Mouse (Mus musculus): ENCODE measurements around the gene Orai2. TPM values are rescaled to one million over a fixed set of nuclear protein-coding genes. Genes with fewer than 3 reads are reported as not detected.
A peak's percentile ranks its signal among the peaks of the same experiment; 100 is the strongest.

Orai2 gene
- polyA plus RNA-seq, 1 experiment: 276 TPM

DNA sequence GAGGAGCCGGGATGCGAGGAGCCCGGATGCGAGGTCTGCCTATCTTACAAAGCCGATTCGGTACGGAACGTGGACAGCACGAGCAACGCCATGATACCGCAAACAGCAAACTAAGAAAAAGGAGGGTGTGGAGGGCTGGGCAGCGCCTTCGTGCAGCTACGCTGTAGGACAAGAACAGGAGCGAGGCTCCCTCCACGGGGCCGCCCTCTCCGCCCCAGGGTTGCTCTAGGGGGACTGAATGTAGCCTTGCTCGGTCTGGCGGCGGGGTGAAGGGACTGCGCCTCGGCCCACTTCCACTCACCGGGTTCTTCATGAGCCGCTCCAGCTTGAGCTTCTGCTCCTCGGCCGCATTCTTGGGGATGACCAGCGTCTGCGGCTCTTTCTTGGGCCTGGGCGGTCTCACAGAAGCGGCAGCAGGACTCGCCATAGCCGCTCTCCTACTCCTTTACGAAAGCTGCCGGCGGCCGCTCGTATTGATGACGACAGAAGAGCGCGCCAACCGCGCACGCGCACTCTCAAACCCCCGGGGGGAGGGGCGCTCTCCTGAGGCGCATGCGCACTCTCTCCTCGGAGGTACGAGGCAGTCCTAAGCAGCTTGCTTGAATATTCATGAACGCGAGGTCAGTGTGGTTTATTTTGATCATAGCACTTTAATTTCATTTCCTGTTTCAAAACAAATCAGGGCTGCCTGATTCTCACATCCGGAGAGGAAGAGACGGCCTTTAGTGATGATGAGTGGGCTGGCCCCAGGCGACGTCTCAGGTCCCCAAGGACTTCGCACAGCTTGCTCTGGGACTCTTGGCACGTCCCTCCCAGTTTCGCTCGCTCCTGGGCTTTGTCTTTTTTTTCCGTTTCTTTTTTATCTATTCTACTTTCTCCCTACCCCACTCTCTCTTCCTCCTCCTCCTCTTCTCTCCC is 28.2 kb upstream of the Orai2 start, which contains the start of gene Prkrip1:
Gene Prkrip1, minus strand, starts transcription at position 490 of the 918 bp plus-strand sequence.
- Histone ChIP-seq H3K36me3 (ENCODE audit: control insufficient read depth, insufficient read depth, low read length) (peaks cover 19% of the 10 kb centered on the region), H3K4me3 (ENCODE audit: control insufficient read depth, insufficient read depth, low read length) (peak within 1 kb of the TSS; percentile 82), H3K4me1 (replicated peaks; ENCODE audit: control insufficient read depth, insufficient read depth, low read length) (peaks cover 6% of the 10 kb centered on the region), H3K27me3 (ENCODE audit: control insufficient read depth, insufficient read depth, low read length) (no peaks in the 10 kb centered on the region), H3K27ac (ENCODE audit: control insufficient read depth, insufficient read depth, low read length) (0 out of 2 replicates have a peak within 1 kb of the TSS, but pooled peaks have one; percentile 8)
- WGBS: under 1% methylated on average over 62 of the region's 62 CpGs
- TF ChIP-seq CTCF (IDR thresholded peaks at IDR 0.05; ENCODE audit: borderline replicate concordance, control insufficient read depth, extremely low read depth, insufficient read depth, low read length, poor library complexity): no peak
- TF ChIP-seq POLR2A (IDR thresholded peaks at IDR 0.05; ENCODE audit: control insufficient read depth, extremely low read depth, insufficient read depth, low read length, poor library complexity): peak; percentile 45; the same call in 1 of the 2 replicates
- DNase-seq: peak; percentile 92

DNA sequence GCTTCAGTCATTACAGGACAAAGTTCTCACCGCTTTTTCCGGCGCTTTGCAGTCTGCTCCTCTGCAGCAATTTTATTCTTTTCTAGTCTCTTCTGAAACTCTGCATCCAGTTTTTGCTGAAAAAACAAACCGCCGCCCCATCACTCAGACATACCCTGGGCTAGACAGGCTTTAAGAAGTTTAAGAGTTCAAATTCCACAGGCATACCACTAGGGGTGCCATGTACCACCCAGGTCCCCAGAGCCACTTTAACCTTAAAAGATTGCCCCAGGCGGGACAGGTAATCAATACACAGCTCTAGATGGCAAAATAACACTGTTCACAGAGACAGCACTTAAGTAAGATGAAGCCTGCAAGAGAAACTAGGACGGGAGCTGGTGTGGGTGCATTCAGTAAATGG is 21.4 kb upstream of the Orai2 start:
- peaks cover 67% of the 10 kb centered on the region for H3K36me3 ChIP-seq (ENCODE audit: control insufficient read depth, insufficient read depth, low read length)

DNA sequence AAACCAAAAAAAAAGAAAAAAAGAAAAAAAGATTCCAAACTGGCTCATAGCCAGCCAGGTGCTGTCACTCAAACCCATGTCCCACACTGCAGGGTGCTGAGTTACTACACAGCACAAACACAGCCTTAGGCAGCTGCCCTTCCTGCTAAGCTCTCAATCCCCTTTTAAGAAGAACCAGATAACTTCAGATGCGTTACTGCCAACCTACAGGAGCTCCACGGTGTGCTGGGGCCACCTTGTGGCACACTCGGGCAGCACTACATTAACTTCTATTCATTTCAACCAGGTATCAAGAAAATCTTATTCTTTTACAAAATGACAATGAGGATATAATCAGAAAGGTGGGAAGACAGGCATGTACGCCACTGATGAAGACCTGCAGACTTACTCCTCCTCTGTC is 16.2 kb upstream of the Orai2 start:
- H3K4me1 ChIP-seq (replicated peaks; ENCODE audit: control insufficient read depth, insufficient read depth, low read length): no peaks in the 10 kb centered on the region
- no peak overlapping the region for H3K27ac ChIP-seq (ENCODE audit: control insufficient read depth, insufficient read depth, low read length)
- WGBS: 25% methylated on average over 4 of the region's 4 CpGs
- H3K27me3 ChIP-seq (ENCODE audit: control insufficient read depth, insufficient read depth, low read length): no peaks in the 10 kb centered on the region
- H3K36me3 ChIP-seq (ENCODE audit: control insufficient read depth, insufficient read depth, low read length): peaks cover 48% of the 10 kb centered on the region
- no peak overlapping the region for H3K4me3 ChIP-seq (ENCODE audit: control insufficient read depth, insufficient read depth, low read length)
- peak; percentile 80; the same call in 1 of the 2 replicates for TF ChIP-seq CTCF (IDR thresholded peaks at IDR 0.05; ENCODE audit: borderline replicate concordance, control insufficient read depth, extremely low read depth, insufficient read depth, low read length, poor library complexity)
- no peak for TF ChIP-seq POLR2A (IDR thresholded peaks at IDR 0.05; ENCODE audit: control insufficient read depth, extremely low read depth, insufficient read depth, low read length, poor library complexity)
- peak; percentile 76 for DNase-seq

More for the DNA sequence above, 21.4 kb upstream of the Orai2 start:
- Histone ChIP-seq H3K27ac (ENCODE audit: control insufficient read depth, insufficient read depth, low read length) (no peak overlapping the region), H3K27me3 (ENCODE audit: control insufficient read depth, insufficient read depth, low read length) (no peaks in the 10 kb centered on the region), H3K4me1 (replicated peaks; ENCODE audit: control insufficient read depth, insufficient read depth, low read length) (no peaks in the 10 kb centered on the region), H3K4me3 (ENCODE audit: control insufficient read depth, insufficient read depth, low read length) (no peak overlapping the region)
- WGBS: 95% methylated on average over 7 of the region's 7 CpGs
- TF ChIP-seq CTCF (IDR thresholded peaks at IDR 0.05; ENCODE audit: borderline replicate concordance, control insufficient read depth, extremely low read depth, insufficient read depth, low read length, poor library complexity) (no peak), POLR2A (IDR thresholded peaks at IDR 0.05; ENCODE audit: control insufficient read depth, extremely low read depth, insufficient read depth, low read length, poor library complexity) (no peak)
- DNase-seq: no peak

DNA sequence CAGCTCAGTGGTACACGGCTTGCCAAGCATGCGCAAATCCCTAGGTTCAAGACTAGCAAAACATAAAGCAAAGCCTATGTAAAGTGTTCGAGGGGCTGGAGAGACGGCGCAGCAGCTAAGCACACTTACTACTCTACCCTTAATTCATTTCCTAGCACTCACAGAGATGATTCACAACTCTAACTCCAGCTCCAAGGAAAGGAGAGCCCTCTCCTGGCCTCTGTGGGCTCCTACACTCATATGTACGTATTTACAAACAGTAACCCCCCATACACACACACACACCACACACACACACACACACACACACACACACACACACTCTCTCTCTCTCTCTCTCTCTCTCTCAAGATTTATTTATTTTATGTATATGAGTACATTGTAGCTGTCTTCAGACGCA is 13.3 kb upstream of the Orai2 start:
- Histone ChIP-seq H3K4me1 (replicated peaks; ENCODE audit: control insufficient read depth, insufficient read depth, low read length) (no peaks in the 10 kb centered on the region), H3K4me3 (ENCODE audit: control insufficient read depth, insufficient read depth, low read length) (no peak overlapping the region), H3K36me3 (ENCODE audit: control insufficient read depth, insufficient read depth, low read length) (peaks cover 47% of the 10 kb centered on the region), H3K27me3 (ENCODE audit: control insufficient read depth, insufficient read depth, low read length) (no peaks in the 10 kb centered on the region), H3K27ac (ENCODE audit: control insufficient read depth, insufficient read depth, low read length) (no peak overlapping the region)
- no peak for TF ChIP-seq CTCF (IDR thresholded peaks at IDR 0.05; ENCODE audit: borderline replicate concordance, control insufficient read depth, extremely low read depth, insufficient read depth, low read length, poor library complexity)
- no peak for TF ChIP-seq POLR2A (IDR thresholded peaks at IDR 0.05; ENCODE audit: control insufficient read depth, extremely low read depth, insufficient read depth, low read length, poor library complexity)
- DNase-seq: no peak
- 91% methylated on average over 7 of the region's 7 CpGs for WGBS

DNA sequence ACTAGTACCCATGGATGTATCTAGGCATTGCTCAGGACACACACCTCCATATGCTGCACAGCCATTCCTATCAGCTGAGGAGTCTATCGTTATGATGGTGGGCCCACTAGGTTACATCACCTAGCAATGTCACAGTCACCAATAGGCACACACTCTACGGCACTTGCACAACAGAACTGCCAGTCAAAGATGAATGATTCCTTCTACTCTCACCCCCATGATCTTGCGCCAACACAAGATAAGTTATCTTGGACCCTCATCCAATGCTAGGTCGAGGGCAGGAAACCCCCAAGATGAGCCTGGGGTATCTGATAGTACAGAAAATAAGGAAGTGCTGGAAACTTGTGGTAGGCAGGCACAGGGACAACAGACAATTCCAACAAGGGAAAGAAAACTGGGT is 12.3 kb upstream of the Orai2 start:
- WGBS: 85% methylated on average over 4 of the region's 4 CpGs
- H3K4me1 ChIP-seq (replicated peaks; ENCODE audit: control insufficient read depth, insufficient read depth, low read length): no peaks in the 10 kb centered on the region
- H3K36me3 ChIP-seq (ENCODE audit: control insufficient read depth, insufficient read depth, low read length): peaks cover 39% of the 10 kb centered on the region
- no peaks in the 10 kb centered on the region for H3K27me3 ChIP-seq (ENCODE audit: control insufficient read depth, insufficient read depth, low read length)
- H3K4me3 ChIP-seq (ENCODE audit: control insufficient read depth, insufficient read depth, low read length): no peak overlapping the region
- DNase-seq: no peak
- no peak for TF ChIP-seq CTCF (IDR thresholded peaks at IDR 0.05; ENCODE audit: borderline replicate concordance, control insufficient read depth, extremely low read depth, insufficient read depth, low read length, poor library complexity)
- TF ChIP-seq POLR2A (IDR thresholded peaks at IDR 0.05; ENCODE audit: control insufficient read depth, extremely low read depth, insufficient read depth, low read length, poor library complexity): no peak
- H3K27ac ChIP-seq (ENCODE audit: control insufficient read depth, insufficient read depth, low read length): no peak overlapping the region

DNA sequence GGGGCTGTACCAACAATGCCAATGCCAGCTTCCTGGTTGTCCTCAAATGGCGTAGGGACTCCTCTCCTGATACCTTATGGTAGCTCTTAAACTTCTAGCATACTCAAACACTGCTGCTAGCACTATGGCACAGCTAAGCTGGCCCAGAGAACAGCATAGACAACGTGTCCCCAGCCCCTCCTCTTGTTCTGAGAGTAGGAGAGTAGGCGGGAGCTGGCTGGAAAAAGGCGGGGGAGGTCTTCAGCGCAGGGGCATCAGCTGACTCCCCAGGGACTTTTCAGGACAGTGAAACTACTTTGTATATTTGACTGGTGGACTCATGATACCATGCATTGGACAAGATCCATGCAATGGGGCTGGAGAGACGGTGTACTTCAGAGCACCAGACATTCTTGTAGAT is 11.5 kb upstream of the Orai2 start:
- TF ChIP-seq POLR2A (IDR thresholded peaks at IDR 0.05; ENCODE audit: control insufficient read depth, extremely low read depth, insufficient read depth, low read length, poor library complexity) (no peak), CTCF (IDR thresholded peaks at IDR 0.05; ENCODE audit: borderline replicate concordance, control insufficient read depth, extremely low read depth, insufficient read depth, low read length, poor library complexity) (no peak)
- H3K4me1 ChIP-seq (replicated peaks; ENCODE audit: control insufficient read depth, insufficient read depth, low read length): no peaks in the 10 kb centered on the region
- no peak overlapping the region for H3K4me3 ChIP-seq (ENCODE audit: control insufficient read depth, insufficient read depth, low read length)
- no peaks in the 10 kb centered on the region for H3K27me3 ChIP-seq (ENCODE audit: control insufficient read depth, insufficient read depth, low read length)
- peaks cover 37% of the 10 kb centered on the region for H3K36me3 ChIP-seq (ENCODE audit: control insufficient read depth, insufficient read depth, low read length)
- DNase-seq: no peak
- H3K27ac ChIP-seq (ENCODE audit: control insufficient read depth, insufficient read depth, low read length): no peak overlapping the region
- 93% methylated on average over 6 of the region's 6 CpGs for WGBS

Measured in thymus, adult 2 months (tissue).